Mouse (Mus musculus): ENCODE measurements at regions not wholly inside any gene's neighbourhood (a gene's known extent, or its start where the extent isn't known, plus 50 kb on each side); places are given as distances from the start of the nearest gene placed in this dataset.

GRCm38 (mm10) chr5:116758687-116759086 is 167.1 kb upstream of the Srrm4 start:
- TF ChIP-seq POLR2A (IDR thresholded peaks at IDR 0.05; ENCODE audit: control insufficient read depth, extremely low read depth, insufficient read depth, low read length, poor library complexity) = no peak
- no peak for TF ChIP-seq CTCF (IDR thresholded peaks at IDR 0.05; ENCODE audit: borderline replicate concordance, control insufficient read depth, extremely low read depth, insufficient read depth, low read length, poor library complexity)

All from thymus, adult 2 months (tissue).